Mouse (Mus musculus) spleen, adult 2 months (tissue): Measurements from ENCODE around the gene Ptprt.

Experiments used
- CTCF ChIP-seq: fragments of 200-500 bp; IDR thresholded peaks from 2 replicates; pipeline ENCODE4 v1.5.1; 2011; ENCODE audit warnings: mild to moderate bottlenecking, inconsistent platforms; ENCODE audit not compliant: insufficient read depth, insufficient read length, insufficient replicate concordance; ENCODE audit errors: extremely low read depth
- POLR2A ChIP-seq: fragments of 200-500 bp; IDR thresholded peaks from 2 replicates; pipeline ENCODE4 v1.6.1; 2011; ENCODE audit warnings: low read depth, low read length, inconsistent platforms

DNA sequence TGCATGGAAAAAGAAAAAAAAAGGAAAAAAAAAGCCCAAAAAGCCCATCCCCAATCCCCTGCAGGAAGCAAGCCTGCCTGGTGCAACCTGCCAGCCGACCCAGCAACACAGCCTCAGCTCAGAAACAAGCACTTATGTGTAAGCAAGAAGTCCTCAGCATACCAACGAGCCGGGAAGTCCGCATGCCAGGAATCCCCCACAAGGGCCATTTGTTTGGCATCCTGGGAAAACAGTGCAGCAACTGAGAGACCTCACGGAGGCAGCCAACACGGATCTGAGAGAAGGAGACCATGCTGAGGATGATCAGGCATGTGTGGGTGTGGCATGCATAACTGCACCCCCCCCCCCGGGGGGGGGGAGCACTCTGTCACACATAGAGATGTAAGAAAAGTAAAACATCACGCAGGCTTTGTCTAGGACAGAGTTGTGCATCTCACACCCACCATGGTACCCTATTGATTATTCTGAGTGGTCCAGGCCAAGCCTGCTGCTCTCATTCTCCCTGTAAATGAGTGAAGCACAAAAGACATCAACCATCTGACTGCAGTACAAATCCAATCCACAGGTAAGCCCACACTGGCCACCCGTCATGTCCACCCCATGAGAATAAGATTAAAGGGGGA is 24.4 kb downstream of the Ptprt start:
- no peak for TF ChIP-seq CTCF
- TF ChIP-seq POLR2A = no peak
